Mouse (Mus musculus) stomach, embryonic 15.5 days (tissue): ENCODE measurements around the gene Fam213a. TPM values are rescaled to one million over a fixed set of nuclear protein-coding genes. Genes with fewer than 3 reads are reported as not detected.
A peak's percentile ranks its signal among the peaks of the same experiment; 100 is the strongest.
"Not testable (repeated sequence)": the region's sequence is repeated elsewhere in the genome, so short reads cannot be mapped to it uniquely, and the experiment has no call there.

Experiments
- ATAC-seq: fragments of 200-750 bp; cut with Nextera tagmentation; 2 replicates; pipeline ENCODE4 v1.8.0; 2017; ENCODE audit warnings: low read depth, moderate number of reproducible peaks, moderate TSS enrichment; ENCODE audit not compliant: insufficient read depth, low FRiP score
- H3K27ac ChIP-seq: fragments of 300-500 bp; sonication (generic); 2 replicates; pipeline ENCODE4 v1.5.1; 2015; ENCODE audit warnings: mild to moderate bottlenecking, inconsistent platforms
- H3K27me3 ChIP-seq: fragments of 300-500 bp; sonication (generic); replicated peaks from 2 replicates; pipeline ENCODE4 v1.6.1; 2015; ENCODE audit warnings: inconsistent platforms
- H3K36me3 ChIP-seq: fragments of 300-500 bp; sonication (generic); 2 replicates; pipeline ENCODE4 v1.6.1; 2015; ENCODE audit warnings: inconsistent platforms
- H3K4me1 ChIP-seq: fragments of 300-500 bp; sonication (generic); 2 replicates; pipeline ENCODE4 v1.6.1; 2015; ENCODE audit warnings: inconsistent platforms
- H3K4me2 ChIP-seq: fragments of 300-500 bp; sonication (generic); 2 replicates; pipeline ENCODE4 v1.6.1; 2015; ENCODE audit warnings: mild to moderate bottlenecking, inconsistent platforms
- H3K4me3 ChIP-seq: fragments of 300-500 bp; sonication (generic); replicated peaks from 2 replicates; pipeline ENCODE4 v1.5.1; 2015; ENCODE audit warnings: inconsistent platforms
- H3K9ac ChIP-seq: fragments of 300-500 bp; sonication (generic); 2 replicates; pipeline ENCODE4 v1.6.1; 2015; ENCODE audit warnings: inconsistent platforms
- H3K9me3 ChIP-seq: fragments of 300-500 bp; sonication (generic); 2 replicates; pipeline ENCODE4 v1.6.1; 2016; ENCODE audit warnings: inconsistent platforms
- WGBS: fragments of 180-500 bp; shearing (Covaris S2); methylation state at CpG from one replicate; pipeline ENCODE4 v1.1.7; 2015; 5-methylcytosine and 5-hydroxymethylcytosine counted together
- polyA plus RNA-seq: library from polyadenylated mRNA; unstranded; fragments of >200 nt; fragmentation: Nextera tagmentation; extraction: Ambion mirVana; gene quantifications from 2 replicates; pipeline ENCODE4 v1.2.1, GENCODE M21; 2015

Gene Fam213a
- 40.2 and 43.5 TPM in 2 replicates for polyA plus RNA-seq

DNA sequence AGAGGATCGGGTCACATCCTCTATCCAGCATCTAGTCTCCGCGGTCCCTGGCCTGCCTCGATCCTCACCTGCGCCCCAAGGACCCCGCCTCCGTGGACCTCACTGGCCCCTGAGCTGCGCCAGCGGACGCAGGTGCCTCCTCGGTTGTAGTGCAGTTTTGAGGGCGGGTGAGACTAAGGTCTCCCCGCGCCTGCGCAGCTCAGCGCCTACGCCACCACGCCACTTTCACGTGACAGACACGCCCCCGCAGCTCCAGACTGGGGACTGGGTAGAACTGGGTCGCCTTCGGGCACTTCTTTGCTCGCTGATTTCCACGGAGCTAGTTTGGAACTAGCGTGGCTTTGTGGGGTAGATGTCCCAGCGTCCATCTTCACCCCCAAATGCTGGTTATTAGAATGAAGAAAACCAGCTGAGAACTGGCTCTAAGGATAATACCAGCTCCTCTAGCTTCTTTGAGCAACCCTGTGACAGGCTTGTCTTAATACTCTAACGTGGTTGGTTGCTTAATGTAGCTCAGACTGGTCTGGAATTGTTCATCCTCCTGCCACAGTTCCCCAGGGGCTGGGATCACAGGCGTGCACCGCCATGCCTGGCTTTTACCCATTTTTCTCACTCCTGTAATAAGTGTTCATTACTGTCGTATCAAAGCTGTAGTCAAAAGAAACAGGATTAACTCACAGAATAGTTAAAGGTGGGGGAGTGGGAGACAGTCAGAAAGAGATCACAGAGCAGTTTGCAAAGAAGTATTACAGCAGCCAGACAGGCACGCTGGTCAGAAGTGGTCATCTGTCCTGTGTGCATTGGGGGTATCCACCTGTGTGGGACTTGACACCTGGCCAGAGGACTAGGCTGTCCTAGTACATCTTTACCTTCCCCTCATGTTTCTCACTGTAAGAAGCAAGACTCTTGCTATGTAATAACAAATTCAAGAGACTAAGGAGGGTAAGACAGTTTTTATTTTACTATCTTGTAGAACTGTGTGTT, at the start of gene Fam213a:
Fam213a (minus strand) TSS at position 159 of the 984 bp plus-strand sequence.
- Histone ChIP-seq H3K9ac (peak within 1 kb of the TSS; percentile 59; the same call in 1 of the 2 replicates), H3K27me3 (no peaks in the 10 kb centered on the region), H3K4me1 (0 out of 2 replicates have a peak, but pooled peaks cover 4% of the 10 kb centered on the region), H3K36me3 (no peaks in the 10 kb centered on the region), H3K4me2 (peak within 1 kb of the TSS; percentile 92), H3K4me3 (peak within 1 kb of the TSS; percentile 60), H3K9me3 (no peaks in the 10 kb centered on the region), H3K27ac (no peak within 1 kb of the TSS)
- ATAC-seq: peak; percentile 96
- 3% methylated on average over 32 of the region's 32 CpGs for WGBS

DNA sequence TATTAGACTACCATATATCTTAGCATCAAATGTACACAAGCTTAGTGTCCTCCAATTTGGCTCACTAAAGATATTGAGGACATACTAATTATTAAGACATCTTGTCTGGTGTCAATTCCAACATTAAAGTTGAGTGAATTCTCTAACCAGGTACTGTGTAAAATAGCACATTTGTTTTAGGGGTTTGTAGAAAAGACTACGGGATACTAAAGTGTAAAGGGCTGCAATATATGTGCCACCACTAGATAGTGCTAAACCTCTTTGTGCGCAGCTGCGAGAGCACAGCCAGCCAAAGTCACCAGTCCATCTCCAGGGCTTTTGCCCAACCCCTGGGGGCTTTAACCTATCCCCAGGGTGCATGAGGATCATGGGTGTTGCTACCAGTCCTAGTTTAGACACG, 39.6 kb upstream of the Fam213a start:
- not testable (repeated sequence) for H3K4me2 ChIP-seq, H3K27me3 ChIP-seq, H3K9me3 ChIP-seq, H3K27ac ChIP-seq, H3K36me3 ChIP-seq, ATAC-seq, H3K4me3 ChIP-seq, H3K4me1 ChIP-seq, H3K9ac ChIP-seq
- WGBS: 62% methylated on average over 3 of the region's 4 CpGs

DNA sequence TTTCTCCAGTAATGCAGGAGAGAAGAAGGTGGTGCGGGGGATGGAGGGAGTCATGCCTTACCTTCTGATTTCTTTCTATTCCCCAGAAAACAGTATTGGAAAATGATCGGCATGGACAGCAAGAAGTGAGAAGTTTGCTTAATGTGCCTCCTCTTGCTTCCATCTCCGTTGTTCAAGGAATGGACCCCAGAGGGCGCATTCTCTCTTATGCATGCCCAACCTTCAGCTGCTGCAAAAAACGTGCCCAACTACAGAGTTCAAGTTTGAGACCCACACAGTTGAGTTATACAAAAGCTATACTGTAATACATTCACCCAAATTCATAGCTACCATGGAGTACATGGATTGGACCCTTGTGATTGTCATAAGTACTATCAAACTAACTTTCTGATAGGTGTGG, 38.9 kb upstream of the Fam213a start:
- no peaks in the 10 kb centered on the region for H3K9me3 ChIP-seq
- no peaks in the 10 kb centered on the region for H3K36me3 ChIP-seq
- no peaks in the 10 kb centered on the region for H3K4me1 ChIP-seq
- H3K4me3 ChIP-seq: no peak overlapping the region
- H3K9ac ChIP-seq: no peak overlapping the region
- no peak for ATAC-seq
- H3K4me2 ChIP-seq: no peak overlapping the region
- 72% methylated on average over 5 of the region's 5 CpGs for WGBS
- H3K27ac ChIP-seq: no peak overlapping the region
- H3K27me3 ChIP-seq: no peaks in the 10 kb centered on the region

DNA sequence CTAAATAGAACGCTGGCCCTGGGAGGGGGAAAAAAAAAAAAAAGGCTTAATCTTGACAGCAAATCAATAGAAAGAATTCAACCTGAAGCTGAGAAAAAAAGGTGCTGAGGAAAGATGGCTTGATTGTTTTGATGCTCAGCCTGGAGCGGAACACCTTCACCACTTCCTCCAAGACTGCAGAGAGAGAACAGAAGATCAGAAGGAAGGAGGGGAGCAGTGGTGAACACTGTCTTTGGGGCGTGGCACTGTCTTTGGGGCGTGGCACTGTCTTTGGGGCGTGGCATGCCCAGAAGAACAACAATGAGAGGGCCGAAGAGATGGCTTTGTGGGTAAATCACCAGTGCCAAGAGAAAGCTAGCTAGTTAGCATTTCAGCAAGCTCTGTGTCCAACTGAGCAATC, 36.9 kb upstream of the Fam213a start:
- Histone ChIP-seq H3K9ac (no peak overlapping the region), H3K4me2 (no peak overlapping the region), H3K27ac (no peak overlapping the region), H3K4me1 (no peaks in the 10 kb centered on the region), H3K4me3 (no peak overlapping the region), H3K36me3 (no peaks in the 10 kb centered on the region), H3K9me3 (no peaks in the 10 kb centered on the region), H3K27me3 (no peaks in the 10 kb centered on the region)
- no peak for ATAC-seq
- WGBS: 59% methylated on average over 6 of the region's 6 CpGs

DNA sequence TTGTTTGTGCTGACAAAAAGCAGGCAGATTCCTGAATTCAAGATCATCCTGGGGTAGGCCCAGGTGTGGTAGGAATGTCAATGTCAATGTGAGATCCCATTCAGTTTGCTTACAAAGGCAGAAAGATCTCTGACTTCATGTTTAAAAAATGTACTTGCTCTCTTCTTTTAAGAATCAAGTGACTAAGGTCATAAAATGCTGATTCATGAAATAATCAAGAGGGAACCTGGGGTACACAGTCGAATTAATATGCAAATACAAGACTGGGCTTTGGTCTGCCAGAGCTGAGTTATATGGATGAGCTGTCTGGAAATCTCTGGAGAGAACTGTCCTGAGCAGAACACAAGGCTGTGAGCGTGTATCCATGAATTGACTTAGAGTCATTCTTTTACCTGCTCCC, 33.8 kb upstream of the Fam213a start:
- Histone ChIP-seq H3K27me3 (no peaks in the 10 kb centered on the region), H3K4me2 (no peak overlapping the region), H3K4me1 (no peaks in the 10 kb centered on the region), H3K9me3 (no peaks in the 10 kb centered on the region), H3K36me3 (no peaks in the 10 kb centered on the region), H3K4me3 (no peak overlapping the region), H3K27ac (no peak overlapping the region), H3K9ac (no peak overlapping the region)
- 71% methylated on average over 2 of the region's 2 CpGs for WGBS
- no peak for ATAC-seq

DNA sequence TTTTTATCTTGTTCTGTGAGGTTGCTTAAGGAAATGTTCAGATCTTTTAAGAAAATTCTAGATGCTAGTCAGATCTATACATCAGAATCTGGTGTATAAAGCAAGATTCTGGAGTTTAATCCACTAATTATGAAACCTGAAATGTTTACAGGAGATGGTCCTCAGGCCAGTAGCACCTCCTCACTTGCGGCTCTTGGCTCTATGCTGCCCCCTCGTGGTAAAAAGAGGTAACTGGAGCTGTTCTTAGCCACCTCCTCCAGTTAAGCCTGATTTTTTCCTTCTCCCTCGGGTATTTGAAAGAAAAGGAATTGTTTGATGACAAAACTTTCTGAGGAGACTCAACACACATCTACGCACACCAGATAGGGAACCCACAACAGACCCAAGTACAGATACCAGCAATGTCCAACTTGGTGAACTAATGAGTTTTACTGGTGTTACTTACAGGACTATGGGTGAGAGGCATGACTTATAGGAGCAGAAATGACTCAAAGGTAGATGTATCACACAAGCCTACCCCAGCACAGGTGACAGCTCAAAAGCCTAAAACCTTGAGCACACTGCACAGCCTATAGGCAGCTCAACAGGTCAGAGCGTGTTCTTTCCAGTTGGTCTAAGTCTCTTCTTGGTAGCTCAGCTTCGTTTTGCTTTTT, 21.7 kb upstream of the Fam213a start:
- Histone ChIP-seq H3K9ac (no peak overlapping the region), H3K4me2 (no peak overlapping the region), H3K4me1 (no peaks in the 10 kb centered on the region), H3K27me3 (no peaks in the 10 kb centered on the region), H3K36me3 (no peaks in the 10 kb centered on the region), H3K9me3 (no peaks in the 10 kb centered on the region), H3K4me3 (no peak overlapping the region), H3K27ac (no peak overlapping the region)
- 31% methylated on average over 6 of the region's 6 CpGs for WGBS
- no peak for ATAC-seq

DNA sequence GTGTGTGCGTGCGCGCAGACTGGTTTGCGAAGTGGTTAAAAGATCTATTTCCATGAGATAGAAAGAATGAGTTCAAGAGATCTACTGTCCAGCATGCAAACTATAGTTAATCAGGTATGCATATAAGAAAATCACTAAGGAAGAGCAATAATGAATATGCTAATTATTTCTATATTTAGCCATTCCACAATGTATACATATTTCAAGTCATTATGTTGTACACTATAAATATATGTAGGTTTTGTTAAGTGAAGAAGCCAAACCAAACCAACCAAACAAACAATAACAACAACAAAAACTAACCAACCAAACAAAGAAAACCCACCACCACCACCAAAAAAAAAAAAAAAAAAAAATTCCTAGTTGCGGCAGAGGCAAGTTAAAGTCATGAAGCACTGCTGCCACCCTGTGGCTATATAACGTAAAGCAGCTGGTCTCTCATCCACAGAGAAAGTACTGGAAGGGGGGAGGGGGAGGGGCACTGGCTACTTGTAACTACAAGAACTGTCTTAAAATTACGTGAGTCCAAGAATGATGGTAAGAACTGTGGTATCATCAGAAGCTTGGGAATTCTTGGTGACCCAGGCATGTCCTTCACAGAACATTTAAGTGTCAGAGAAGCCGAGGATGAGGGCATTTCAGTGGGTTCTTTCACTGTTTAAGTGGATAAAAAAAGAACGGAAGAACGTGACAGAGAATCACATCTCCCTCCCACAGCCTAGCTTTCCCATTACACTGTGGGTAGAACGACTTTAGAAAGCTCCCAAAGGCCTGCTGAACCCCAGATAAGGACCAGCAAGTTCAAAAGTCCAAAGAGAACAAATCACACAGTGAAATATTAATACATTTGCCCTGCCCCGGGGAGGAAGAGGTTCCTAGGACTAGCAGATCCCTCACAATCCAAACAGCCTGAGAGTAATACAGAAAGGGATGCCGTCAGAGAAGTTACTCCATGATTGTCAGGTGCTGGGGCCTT, 19.8 kb upstream of the Fam213a start:
- H3K4me3 ChIP-seq: no peak overlapping the region
- H3K9ac ChIP-seq: no peak overlapping the region
- H3K4me2 ChIP-seq: peak overlapping the region; percentile 13; the same call in 1 of the 2 replicates
- H3K27ac ChIP-seq: no peak overlapping the region
- no peaks in the 10 kb centered on the region for H3K36me3 ChIP-seq
- no peaks in the 10 kb centered on the region for H3K9me3 ChIP-seq
- no peaks in the 10 kb centered on the region for H3K27me3 ChIP-seq
- WGBS: 49% methylated on average over 13 of the region's 13 CpGs
- no peak for ATAC-seq
- no peaks in the 10 kb centered on the region for H3K4me1 ChIP-seq

DNA sequence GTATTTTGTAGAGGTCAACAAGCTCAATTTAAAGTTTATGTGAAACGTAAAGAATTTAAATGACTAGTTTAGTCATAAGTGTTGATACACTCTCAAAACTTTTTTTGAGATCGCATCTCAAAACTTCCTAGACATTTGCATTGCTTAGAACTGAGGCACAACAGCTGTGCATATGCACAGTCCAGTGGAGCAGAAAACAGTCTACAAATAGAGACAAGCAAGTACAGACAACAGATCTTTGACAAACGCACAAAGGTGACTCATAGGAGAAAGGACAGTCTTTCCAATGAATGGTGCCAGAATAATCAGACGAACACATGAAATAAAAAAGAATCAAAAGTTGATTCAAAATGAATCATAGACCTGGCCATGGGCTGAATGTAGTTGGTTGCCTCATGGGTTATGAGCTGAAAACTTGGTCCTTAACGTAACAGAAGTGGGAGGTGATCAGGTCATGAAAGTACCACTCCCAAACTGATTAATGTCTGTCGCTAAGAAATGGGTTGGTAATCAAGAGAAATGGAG, 17.5 kb upstream of the Fam213a start:
- Histone ChIP-seq H3K9me3 (no peaks in the 10 kb centered on the region), H3K27ac (no peak overlapping the region), H3K9ac (no peak overlapping the region), H3K27me3 (no peaks in the 10 kb centered on the region), H3K4me3 (no peak overlapping the region), H3K36me3 (no peaks in the 10 kb centered on the region), H3K4me2 (no peak overlapping the region), H3K4me1 (no peaks in the 10 kb centered on the region)
- 86% methylated on average over 6 of the region's 6 CpGs for WGBS
- ATAC-seq: no peak

DNA sequence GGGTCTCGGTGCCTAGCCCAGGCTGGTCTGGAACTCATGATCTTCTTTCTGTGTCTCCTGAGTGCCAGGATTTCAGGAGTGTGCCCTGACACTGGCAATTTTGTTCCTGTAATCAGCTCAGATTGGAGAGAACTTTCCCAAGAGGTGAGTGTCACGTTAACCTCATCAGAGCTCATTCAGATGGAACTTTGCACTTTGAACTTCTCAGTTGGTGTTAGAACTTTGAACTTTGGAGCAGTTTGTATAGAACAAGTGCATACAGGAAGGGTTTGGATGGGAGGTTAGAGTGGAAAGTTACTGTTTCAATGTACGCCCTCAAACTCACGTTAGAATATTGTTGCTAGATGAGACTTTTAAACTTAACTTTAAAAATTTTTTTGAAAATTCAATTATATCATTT, 15.7 kb upstream of the Fam213a start:
- H3K36me3 ChIP-seq: no peaks in the 10 kb centered on the region
- no peak overlapping the region for H3K9ac ChIP-seq
- no peak overlapping the region for H3K4me3 ChIP-seq
- ATAC-seq: no peak
- H3K4me1 ChIP-seq: no peaks in the 10 kb centered on the region
- no peak overlapping the region for H3K4me2 ChIP-seq
- H3K9me3 ChIP-seq: no peaks in the 10 kb centered on the region
- no peaks in the 10 kb centered on the region for H3K27me3 ChIP-seq
- no peak overlapping the region for H3K27ac ChIP-seq
- 69% methylated on average over 4 of the region's 4 CpGs for WGBS

DNA sequence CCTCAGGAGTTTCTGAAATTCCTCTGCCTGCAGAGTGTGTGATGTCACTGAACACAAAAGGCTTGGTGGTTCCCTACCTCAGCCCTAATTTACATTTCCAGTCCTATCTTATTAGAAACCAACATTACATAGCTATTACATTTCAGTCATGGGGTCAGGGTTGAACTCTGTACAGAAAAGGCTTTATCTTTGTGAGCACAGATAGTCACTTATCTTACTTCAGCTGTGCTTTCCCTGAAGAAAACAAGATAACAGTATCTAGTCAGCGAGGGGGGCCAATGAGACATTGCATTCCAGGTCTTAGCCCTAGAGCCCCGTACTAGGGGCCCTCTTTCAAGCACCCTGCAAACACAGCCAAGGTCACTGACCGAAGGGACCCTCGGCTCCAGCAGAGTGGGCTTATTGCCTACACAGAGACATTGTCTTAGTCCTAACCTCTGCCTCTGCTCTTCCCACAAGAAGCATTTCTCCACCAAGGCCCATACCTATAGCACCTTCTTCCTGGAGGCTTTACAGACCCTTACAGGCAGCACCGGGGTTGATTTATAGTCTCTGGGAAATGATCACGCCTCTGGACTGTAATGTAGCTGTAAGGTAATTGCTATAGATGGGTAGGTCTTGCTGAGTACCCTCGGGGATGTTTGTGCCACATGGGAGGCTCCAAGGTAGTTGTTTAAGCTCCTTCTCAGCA, 12.2 kb upstream of the Fam213a start:
- WGBS: 48% methylated on average over 7 of the region's 7 CpGs
- no peaks in the 10 kb centered on the region for H3K36me3 ChIP-seq
- H3K9me3 ChIP-seq: no peaks in the 10 kb centered on the region
- no peak overlapping the region for H3K9ac ChIP-seq
- H3K27me3 ChIP-seq: no peaks in the 10 kb centered on the region
- no peaks in the 10 kb centered on the region for H3K4me1 ChIP-seq
- H3K4me2 ChIP-seq: no peak overlapping the region
- ATAC-seq: peak; percentile 80
- H3K4me3 ChIP-seq: no peak overlapping the region
- no peak overlapping the region for H3K27ac ChIP-seq

DNA sequence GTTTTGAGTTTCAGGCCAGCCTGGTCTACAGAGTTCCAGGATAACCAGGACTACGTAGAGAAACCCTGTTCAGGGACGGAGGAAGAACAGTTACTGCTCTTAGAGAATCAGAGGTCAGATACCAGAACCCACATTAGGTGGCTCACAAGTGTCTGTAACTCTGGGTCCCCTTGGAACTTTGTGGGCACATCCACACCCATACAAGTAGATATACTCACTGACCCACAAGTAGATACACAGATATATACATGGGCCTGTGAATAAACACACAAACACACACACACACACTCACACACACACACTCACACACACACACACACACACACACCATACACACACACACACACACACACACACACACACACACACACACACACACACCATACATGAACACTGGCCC, 11.5 kb upstream of the Fam213a start:
- Histone ChIP-seq H3K4me2 (no peak overlapping the region), H3K36me3 (no peaks in the 10 kb centered on the region), H3K9me3 (no peaks in the 10 kb centered on the region), H3K4me3 (no peak overlapping the region), H3K27ac (no peak overlapping the region), H3K27me3 (no peaks in the 10 kb centered on the region), H3K9ac (no peak overlapping the region), H3K4me1 (no peaks in the 10 kb centered on the region)
- ATAC-seq: no peak
- 84% methylated on average over 2 of the region's 2 CpGs for WGBS
